Mouse (Mus musculus) MEL (cell line): Measurements from ENCODE around the gene Lzts2. TPM values are rescaled to one million over a fixed set of nuclear protein-coding genes. Genes with fewer than 3 reads are reported as not detected.

Experiments
- DNase-seq: peaks from one replicate; pipeline ENCODE4 v3.0.0; 2011; ENCODE audit warnings: low read depth, low spot score
- H3K27ac ChIP-seq: 2 replicates; pipeline ENCODE4 v1.5.1; 2012; ENCODE audit warnings: low read depth, mild to moderate bottlenecking, control low read depth, low read length, moderate library complexity; ENCODE audit not compliant: control insufficient read depth
- H3K27me3 ChIP-seq, 2 experiments: fragments of 150-350 bp in 1 of 2; sonication (generic) in 1 of 2; 2 replicates each; pipeline ENCODE4 v1.6.1; 2012; ENCODE audit warnings: low read length in 2 of 2, mild to moderate bottlenecking in 2 of 2, improper control_type of control experiment in 1 of 2, moderate library complexity in 1 of 2; ENCODE audit not compliant: insufficient read depth in 2 of 2, control insufficient read depth in 1 of 2
- H3K36me3 ChIP-seq, 2 experiments: 2 replicates each; pipeline ENCODE4 v1.6.1; 2012 to 2014; ENCODE audit warnings: low read length in 2 of 2, improper control_type of control experiment in 1 of 2, inconsistent platforms in 1 of 2, mild to moderate bottlenecking in 1 of 2; ENCODE audit not compliant: insufficient read depth in 2 of 2, control insufficient read depth in 1 of 2
- H3K4me1 ChIP-seq, 2 experiments: fragments of 150-350 bp in 1 of 2; sonication (generic) in 1 of 2; 2 replicates each; pipeline ENCODE4 v1.6.1; 2012; ENCODE audit warnings: low read length in 2 of 2, improper control_type of control experiment in 1 of 2, mild to moderate bottlenecking in 1 of 2; ENCODE audit not compliant: insufficient read depth in 2 of 2, control insufficient read depth in 1 of 2
- H3K4me3 ChIP-seq, 2 experiments: fragments of 150-350 bp in 1 of 2; sonication (generic) in 1 of 2; 2 replicates each; pipeline ENCODE4 v1.5.1; 2012; ENCODE audit warnings: low read depth in 2 of 2, low read length in 2 of 2, mild to moderate bottlenecking in 2 of 2, moderate library complexity in 2 of 2, control low read depth in 1 of 2, improper control_type of control experiment in 1 of 2; ENCODE audit not compliant: control insufficient read depth in 1 of 2, insufficient read depth in 1 of 2
- H3K79me2 ChIP-seq: 2 replicates; pipeline ENCODE4 v1.6.1; 2012; ENCODE audit warnings: mild to moderate bottlenecking, low read length, moderate library complexity; ENCODE audit not compliant: control insufficient read depth, poor library complexity, insufficient read depth
- H3K9ac ChIP-seq: 2 replicates; pipeline ENCODE4 v1.6.1; 2012; ENCODE audit warnings: low read depth, mild to moderate bottlenecking, control low read depth, low read length, moderate library complexity; ENCODE audit not compliant: control insufficient read depth, poor library complexity, severe bottlenecking
- H3K9me3 ChIP-seq: fragments of 150-350 bp; sonication (generic); replicated peaks from 2 replicates; pipeline ENCODE4 v1.6.1; 2012; ENCODE audit warnings: mild to moderate bottlenecking, low read length, improper control_type of control experiment, moderate library complexity; ENCODE audit not compliant: insufficient read depth
- BHLHE40 ChIP-seq: IDR thresholded peaks from 2 replicates; pipeline ENCODE4 v1.6.1; 2012; ENCODE audit warnings: low read depth, mild to moderate bottlenecking, inconsistent platforms, low read length, improper control_type of control experiment, borderline replicate concordance
- CHD1 ChIP-seq: IDR thresholded peaks from 2 replicates; pipeline ENCODE4 v1.6.1; 2012; ENCODE audit warnings: low read depth, mild to moderate bottlenecking, inconsistent platforms, low read length, improper control_type of control experiment
- CHD2 ChIP-seq: IDR thresholded peaks from 2 replicates; pipeline ENCODE4 v1.6.1; 2011; ENCODE audit warnings: low read length, improper control_type of control experiment
- E2F4 ChIP-seq: IDR thresholded peaks from 2 replicates; pipeline ENCODE4 v1.6.1; 2011; ENCODE audit warnings: low read depth, low read length, improper control_type of control experiment, borderline replicate concordance
- ELF1 ChIP-seq: IDR thresholded peaks from 2 replicates; pipeline ENCODE4 v1.6.1; 2014; ENCODE audit warnings: low read depth, mild to moderate bottlenecking, inconsistent platforms, low read length, improper control_type of control experiment, moderate library complexity
- EP300 ChIP-seq, 2 experiments: IDR thresholded peaks; 2 replicates each; pipeline ENCODE4 v1.6.1; 2011; ENCODE audit warnings: improper control_type of control experiment in 2 of 2, low read length in 2 of 2, low read depth in 1 of 2, mild to moderate bottlenecking in 1 of 2
- ETS1 ChIP-seq: IDR thresholded peaks from 2 replicates; pipeline ENCODE4 v1.6.1; 2012; ENCODE audit warnings: low read depth, mild to moderate bottlenecking, inconsistent platforms, low read length, improper control_type of control experiment, moderate library complexity
- GABPA ChIP-seq: IDR thresholded peaks from 2 replicates; pipeline ENCODE4 v1.6.1; 2012; ENCODE audit warnings: low read depth, mild to moderate bottlenecking, inconsistent platforms, low read length, improper control_type of control experiment, moderate library complexity
- GATA1 ChIP-seq: IDR thresholded peaks from 2 replicates; pipeline ENCODE4 v1.6.1; 2011; ENCODE audit warnings: low read depth, low read length, improper control_type of control experiment
- HCFC1 ChIP-seq: IDR thresholded peaks from 2 replicates; pipeline ENCODE4 v1.6.1; 2012; ENCODE audit warnings: low read depth, mild to moderate bottlenecking, inconsistent platforms, low read length, improper control_type of control experiment, moderate library complexity
- JUND ChIP-seq: IDR thresholded peaks from 2 replicates; pipeline ENCODE4 v1.6.1; 2011; ENCODE audit warnings: low read depth, mild to moderate bottlenecking, improper control_type of control experiment, low read length
- KAT2A ChIP-seq: conservative IDR thresholded peaks from 2 replicates; pipeline ENCODE4 v1.6.1; 2012; ENCODE audit warnings: low read depth, low read length, improper control_type of control experiment, inconsistent platforms
- MAFK ChIP-seq: IDR thresholded peaks from 2 replicates; pipeline ENCODE4 v1.6.1; 2011; ENCODE audit warnings: low read depth, mild to moderate bottlenecking, low read length, improper control_type of control experiment, borderline replicate concordance
- MAX ChIP-seq: IDR thresholded peaks from 2 replicates; pipeline ENCODE4 v1.6.1; 2011; ENCODE audit warnings: low read length, improper control_type of control experiment
- MAZ ChIP-seq: IDR thresholded peaks from 2 replicates; pipeline ENCODE4 v1.6.1; 2012; ENCODE audit warnings: low read depth, mild to moderate bottlenecking, inconsistent platforms, low read length, improper control_type of control experiment
- MEF2A ChIP-seq: IDR thresholded peaks from 2 replicates; pipeline ENCODE4 v1.6.1; 2014; ENCODE audit warnings: low read depth, mild to moderate bottlenecking, inconsistent platforms, low read length, improper control_type of control experiment; ENCODE audit not compliant: poor library complexity, insufficient replicate concordance, severe bottlenecking; ENCODE audit errors: extremely low read depth
- MXI1 ChIP-seq: IDR thresholded peaks from 2 replicates; pipeline ENCODE4 v1.6.1; 2011; ENCODE audit warnings: mild to moderate bottlenecking, low read depth, low read length, improper control_type of control experiment
- MYB ChIP-seq: IDR thresholded peaks from 2 replicates; pipeline ENCODE4 v1.6.1; 2011; ENCODE audit warnings: mild to moderate bottlenecking, low read depth, low read length, improper control_type of control experiment
- MYC ChIP-seq: IDR thresholded peaks from 2 replicates; pipeline ENCODE4 v1.6.1; 2011; ENCODE audit warnings: low read depth, mild to moderate bottlenecking, low read length, improper control_type of control experiment, moderate library complexity
- NELFE ChIP-seq: IDR thresholded peaks from 2 replicates; pipeline ENCODE4 v1.6.1; 2011; ENCODE audit warnings: low read depth, low read length, improper control_type of control experiment
- POLR2A ChIP-seq, 2 experiments: IDR thresholded peaks; 2 replicates each; pipeline ENCODE4 v1.6.1; 2011 to 2012; ENCODE audit warnings: low read length in 2 of 2, mild to moderate bottlenecking in 2 of 2, control low read depth in 1 of 2, improper control_type of control experiment in 1 of 2, low read depth in 1 of 2, moderate library complexity in 1 of 2; ENCODE audit not compliant: control insufficient read depth in 1 of 2, insufficient read depth in 1 of 2, poor library complexity in 1 of 2
- POLR2AphosphoS2 ChIP-seq: IDR thresholded peaks from 2 replicates; pipeline ENCODE4 v1.6.1; 2011; ENCODE audit warnings: low read length, improper control_type of control experiment
- RAD21 ChIP-seq: IDR thresholded peaks from 2 replicates; pipeline ENCODE4 v1.6.1; 2011; ENCODE audit warnings: mild to moderate bottlenecking, low read depth, low read length, improper control_type of control experiment
- RCOR1 ChIP-seq: IDR thresholded peaks from 2 replicates; pipeline ENCODE4 v1.6.1; 2012; ENCODE audit warnings: low read depth, mild to moderate bottlenecking, inconsistent platforms, low read length, improper control_type of control experiment
- SIN3A ChIP-seq: IDR thresholded peaks from 2 replicates; pipeline ENCODE4 v1.6.1; 2012; ENCODE audit warnings: low read length, improper control_type of control experiment, inconsistent platforms
- SMC3 ChIP-seq: IDR thresholded peaks from 2 replicates; pipeline ENCODE4 v1.6.1; 2011; ENCODE audit warnings: low read depth, low read length, improper control_type of control experiment
- TAL1 ChIP-seq: IDR thresholded peaks from 2 replicates; pipeline ENCODE4 v1.6.1; 2012; ENCODE audit warnings: mild to moderate bottlenecking, inconsistent platforms, low read length, moderate library complexity, mixed read lengths
- TBP ChIP-seq: IDR thresholded peaks from 2 replicates; pipeline ENCODE4 v1.8.0; 2011; ENCODE audit warnings: low read depth, low read length, improper control_type of control experiment
- TCF12 ChIP-seq: IDR thresholded peaks from 2 replicates; pipeline ENCODE4 v1.6.1; 2014; ENCODE audit warnings: low read depth, mild to moderate bottlenecking, inconsistent platforms, low read length, improper control_type of control experiment, moderate library complexity
- UBTF ChIP-seq: IDR thresholded peaks from 2 replicates; pipeline ENCODE4 v1.6.1; 2012; ENCODE audit warnings: low read depth, mild to moderate bottlenecking, inconsistent platforms, low read length, improper control_type of control experiment, moderate library complexity, borderline replicate concordance; ENCODE audit not compliant: insufficient read depth
- USF1 ChIP-seq: IDR thresholded peaks from 2 replicates; pipeline ENCODE4 v1.6.1; 2014; ENCODE audit warnings: low read depth, mild to moderate bottlenecking, inconsistent platforms, low read length, improper control_type of control experiment, moderate library complexity
- USF2 ChIP-seq, 2 experiments: IDR thresholded peaks; 2 replicates each; pipeline ENCODE4 v1.6.1; 2011 to 2012; ENCODE audit warnings: improper control_type of control experiment in 2 of 2, low read length in 2 of 2, borderline replicate concordance in 1 of 2, inconsistent platforms in 1 of 2, low read depth in 1 of 2, mild to moderate bottlenecking in 1 of 2; ENCODE audit not compliant: insufficient read depth in 1 of 2
- ZC3H11A ChIP-seq: IDR thresholded peaks from 2 replicates; pipeline ENCODE4 v1.6.1; 2012; ENCODE audit warnings: low read depth, mild to moderate bottlenecking, inconsistent platforms, low read length, improper control_type of control experiment
- ZKSCAN1 ChIP-seq: IDR thresholded peaks from 2 replicates; pipeline ENCODE4 v1.6.1; 2012; ENCODE audit warnings: low read depth, mild to moderate bottlenecking, inconsistent platforms, low read length, improper control_type of control experiment, moderate library complexity
- ZMIZ1 ChIP-seq: IDR thresholded peaks from 2 replicates; pipeline ENCODE4 v1.6.1; 2012; ENCODE audit warnings: low read depth, mild to moderate bottlenecking, inconsistent platforms, low read length, improper control_type of control experiment, moderate library complexity
- ZNF384 ChIP-seq: IDR thresholded peaks from 2 replicates; pipeline ENCODE4 v1.6.1; 2012; ENCODE audit warnings: low read depth, mild to moderate bottlenecking, inconsistent platforms, low read length, improper control_type of control experiment
- polyA plus RNA-seq, 2 experiments: library from polyadenylated mRNA; stranded (reverse) in 1 of 2; unstranded in 1 of 2; fragments of >175 nt in 1 of 2; fragments of >200 nt in 1 of 2; gene quantifications; 2 replicates each; pipeline versions ENCODE4 v1.2.1 to v1.2.4; 2012; ENCODE audit warnings: low replicate concordance in 2 of 2, low read depth in 1 of 2; ENCODE audit not compliant: insufficient read length in 2 of 2, insufficient read depth in 1 of 2, missing spikeins in 1 of 2
- total RNA-seq: library from RNA; depleted of rRNA; stranded (reverse); fragments of 300-350 nt; gene quantifications from 2 replicates; pipeline ENCODE4 v1.2.3, GENCODE M21; 2012

Gene Lzts2
- total and polyA plus RNA-seq, 3 experiments: 4.0 to 13.1 TPM; not detected in 1

GRCm38 (mm10) chr19:45032570-45033332 lies 18.5 kb downstream of the Lzts2 start:
- peak; percentile 96 for DNase-seq
- no peak for TF ChIP-seq MYC
- TF ChIP-seq JUND: no peak
- TF ChIP-seq MXI1: no peak; the same call in none of the 2 replicates
- no peak for TF ChIP-seq CHD2
- TF ChIP-seq ELF1: peak; percentile 56
- no peak for TF ChIP-seq POLR2A (IDR thresholded peaks at IDR 0.05; ENCODE audit: control insufficient read depth in 1 of 2, insufficient read depth in 1 of 2, low read depth in 1 of 2, low read length in 2 of 2, poor library complexity in 1 of 2)
- no peak for TF ChIP-seq MAFK
- peak; percentile 56; the same call in 1 of the 2 replicates for TF ChIP-seq HCFC1
- peak; percentile 46; the same call in 1 of the 2 replicates for TF ChIP-seq USF1
- peak; percentile 45 to 64 for TF ChIP-seq EP300 (IDR thresholded peaks at IDR 0.05; ENCODE audit: low read depth in 1 of 2, low read length in 2 of 2)
- no peak for TF ChIP-seq ZKSCAN1
- TF ChIP-seq ZMIZ1: no peak
- no peak for TF ChIP-seq KAT2A
- TF ChIP-seq CHD1: no peak
- no peak; the same call in 1 of the 2 replicates for TF ChIP-seq SIN3A
- TF ChIP-seq TCF12: no peak
- TF ChIP-seq MAX: peak; percentile 52; the same call in 1 of the 2 replicates
- no peak for TF ChIP-seq UBTF
- TF ChIP-seq ETS1: peak; percentile 53; the same call in 1 of the 2 replicates
- 0 out of 2 replicates have a peak, but pooled peaks have one; percentile 47 for TF ChIP-seq MYB
- no peak for TF ChIP-seq E2F4
- 0 out of 2 replicates have a peak, but pooled peaks have one; percentile 16 for TF ChIP-seq BHLHE40
- no peak for TF ChIP-seq NELFE
- no peak for TF ChIP-seq ZNF384
- TF ChIP-seq GATA1: no peak
- TF ChIP-seq TAL1: no peak
- peak; percentile 12 for TF ChIP-seq RAD21
- TF ChIP-seq POLR2AphosphoS2: no peak
- TF ChIP-seq RCOR1: peak; percentile 55; the same call in 1 of the 2 replicates
- TF ChIP-seq MEF2A: no peak
- peak; percentile 32; the same call in 1 of the 2 replicates for TF ChIP-seq SMC3
- no peak for TF ChIP-seq USF2 (IDR thresholded peaks at IDR 0.05; ENCODE audit: borderline replicate concordance in 1 of 2, insufficient read depth in 1 of 2, low read depth in 1 of 2, low read length in 2 of 2)
- no peak for TF ChIP-seq ZC3H11A
- TF ChIP-seq TBP: peak; percentile 51; the same call in 1 of the 2 replicates
- TF ChIP-seq MAZ: peak; percentile 82
- no peak for TF ChIP-seq GABPA

More at GRCm38 (mm10) chr19:45032570-45033332, 18.5 kb downstream of the Lzts2 start:
- H3K27me3 ChIP-seq: no peaks in the 10 kb centered on the region
- peak overlapping the region; percentile 54 for H3K9ac ChIP-seq
- H3K36me3 ChIP-seq: peaks cover 0 to 10% of the 10 kb centered on the region in 2 experiments; a peak in 2 of 4 replicates
- peak overlapping the region; percentile 40 for H3K27ac ChIP-seq
- H3K4me1 ChIP-seq: peaks cover 8 to 22% of the 10 kb centered on the region in 2 experiments
- H3K9me3 ChIP-seq: no peaks in the 10 kb centered on the region
- no peaks in the 10 kb centered on the region for H3K79me2 ChIP-seq
- peak overlapping the region in 1 of 2 experiments; percentile 33; a peak in 1 of 4 replicates for H3K4me3 ChIP-seq
